ENCODE assay signal across 8 mouse cellular contexts in the genomic region with DNA sequence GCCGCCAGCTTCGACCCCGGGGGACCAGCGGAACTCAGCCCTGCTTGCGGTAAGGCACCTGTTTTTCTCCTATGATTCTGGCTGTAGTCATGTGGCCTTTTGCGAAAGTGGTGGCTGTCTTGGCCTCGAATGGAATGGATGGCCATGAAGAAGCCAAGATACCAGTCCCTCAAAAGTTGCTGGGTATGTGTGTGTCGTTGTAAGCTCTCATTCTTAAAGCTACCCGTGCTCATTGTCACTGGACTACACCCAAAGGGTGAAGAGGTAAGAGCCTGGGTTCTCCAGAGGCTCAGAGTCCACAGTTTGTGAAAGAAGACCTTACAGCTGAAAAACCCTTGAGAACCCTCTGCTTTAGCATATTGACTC. TPM values are rescaled to one million over a fixed set of nuclear protein-coding genes. Genes with fewer than 3 reads are reported as not detected.
DNase-seq lines count a peak whose midpoint lies in the region; ATAC-seq lines count a peak whose summit lies in the region.

No protein-coding gene starts in this region.

- no peaks in the 10 kb centered on the region for H3K36me3 ChIP-seq in heart, embryonic 11.5 days (ENCODE audit: control insufficient read depth, insufficient read depth, low read length)
- no peaks in the 10 kb centered on the region for H3K36me3 ChIP-seq in hindbrain, embryonic 11.5 days (ENCODE audit: control insufficient read depth, insufficient read depth, low read length)
- no peaks in the 10 kb centered on the region for H3K36me3 ChIP-seq in midbrain, embryonic 10.5 days

- peak overlapping the region; percentile 97 for H3K4me2 ChIP-seq in heart, embryonic 11.5 days
- peak overlapping the region; percentile 97 for H3K4me2 ChIP-seq in hindbrain, embryonic 11.5 days (replicated peaks; ENCODE audit: low read depth, low read length)

- peak overlapping the region; percentile 83 for H3K9ac ChIP-seq in heart, embryonic 11.5 days (ENCODE audit: low read depth, low read length)
- peak overlapping the region; percentile 73 for H3K9ac ChIP-seq in hindbrain, embryonic 11.5 days (ENCODE audit: low read depth, low read length)

- DNase-seq in heart, postnatal 14 days, result no peak
- DNase-seq in MEL-GATA-1-ER (ENCODE audit: extremely low read depth, low read depth), result peak; percentile 11
- no peak for DNase-seq in hindbrain, embryonic 11.5 days (ENCODE audit: low spot score)
- no peak for DNase-seq in midbrain, embryonic 10.5 days (ENCODE audit: low spot score)
- no peak for DNase-seq in right cerebral cortex, postnatal 25 days
- DNase-seq in thymus, postnatal 4 days, result no peak

- no peaks in the 10 kb centered on the region for H3K9me3 ChIP-seq in heart, embryonic 11.5 days (replicated peaks; ENCODE audit: control insufficient read depth, low read length)
- H3K9me3 ChIP-seq in hindbrain, embryonic 11.5 days (ENCODE audit: control insufficient read depth, low read length), result no peaks in the 10 kb centered on the region
- no peaks in the 10 kb centered on the region for H3K9me3 ChIP-seq in midbrain, embryonic 10.5 days (replicated peaks)

- peaks cover 47% of the 10 kb centered on the region for H3K4me1 ChIP-seq in heart, embryonic 11.5 days (ENCODE audit: control insufficient read depth, insufficient read depth, low read length)
- peaks cover 24% of the 10 kb centered on the region for H3K4me1 ChIP-seq in hindbrain, embryonic 11.5 days (replicated peaks; ENCODE audit: control insufficient read depth, insufficient read depth, low read length)
- peaks cover 70% of the 10 kb centered on the region for H3K4me1 ChIP-seq in midbrain, embryonic 10.5 days

- intact Hi-C loops in heart, postnatal 14 days (cut with DNase I), result loop anchor here (1.0 to 5.0 kb wide), 2 partner anchors 169 to 419 kb away; no protein-coding TSS in a partner anchor

- H3K27me3 ChIP-seq in heart, embryonic 11.5 days (ENCODE audit: control insufficient read depth, insufficient read depth, low read length), result no peaks in the 10 kb centered on the region
- H3K27me3 ChIP-seq in hindbrain, embryonic 11.5 days (ENCODE audit: control insufficient read depth, insufficient read depth, low read length), result no peaks in the 10 kb centered on the region
- peaks cover 24% of the 10 kb centered on the region for H3K27me3 ChIP-seq in midbrain, embryonic 10.5 days (ENCODE audit: low read depth, poor library complexity, severe bottlenecking)

- ATAC-seq in heart, embryonic 11.5 days (replicated peaks; ENCODE audit: insufficient number of reproducible peaks, low FRiP score, low TSS enrichment), result no peak
- no peak for ATAC-seq in hindbrain, embryonic 11.5 days (ENCODE audit: low FRiP score)
- ATAC-seq in erythroid progenitor cell, adult 5-6 weeks (replicated peaks; ENCODE audit: low FRiP score, poor library complexity, severe bottlenecking), result no peak

- 14% methylated on average over 9 of the region's 9 CpGs for WGBS in heart, embryonic 11.5 days (ENCODE audit: insufficient replicate concordance)
- WGBS in hindbrain, embryonic 11.5 days, result 30% methylated on average over 9 of the region's 9 CpGs
- WGBS in midbrain, embryonic 10.5 days, result 36% methylated on average over 9 of the region's 9 CpGs

- peak overlapping the region; percentile 71 for H3K4me3 ChIP-seq in heart, embryonic 11.5 days (ENCODE audit: low read depth, low read length)
- H3K4me3 ChIP-seq in hindbrain, embryonic 11.5 days (ENCODE audit: low read depth, low read length), result peak overlapping the region; percentile 62
- H3K4me3 ChIP-seq in midbrain, embryonic 10.5 days, result peak overlapping the region; percentile 76

- H3K27ac ChIP-seq in heart, embryonic 11.5 days (ENCODE audit: low read depth, low read length), result peak overlapping the region; percentile 83; the same call in 1 of the 2 replicates
- peak overlapping the region; percentile 62; the same call in 1 of the 2 replicates for H3K27ac ChIP-seq in hindbrain, embryonic 11.5 days (ENCODE audit: low read depth, low read length)
- H3K27ac ChIP-seq in midbrain, embryonic 10.5 days (replicated peaks), result peak overlapping the region; percentile 90

RNA-seq across cellular contexts. Expression of a gene that starts 0.7 kb away (rescaled TPM):
- polyA plus RNA-seq in heart, embryonic 11.5 days (2014; fragmentation: Nextera tagmentation; extraction: Ambion mirVana), result 9.1 and 9.2 TPM in 2 replicates
- total RNA-seq in heart, postnatal 14 days (2021), result 1 to 10 TPM; 7.6 to 8.6 TPM
- 10.4 and 11.4 TPM in 2 replicates for polyA plus RNA-seq in hindbrain, embryonic 11.5 days (2014; fragmentation: Nextera tagmentation; extraction: Ambion mirVana)
- polyA plus RNA-seq in midbrain, embryonic 10.5 days (2016; fragmentation: Nextera tagmentation; extraction: Ambion mirVana), result 8.6 and 11.5 TPM in 2 replicates
- total RNA-seq in erythroid progenitor cell, adult 5-6 weeks (2015; ENCODE audit: low replicate concordance), result 1.1 TPM in 1 of 2 replicates, not detected in the other
- total RNA-seq in erythroid progenitor cell, adult 5-6 weeks (2017; ENCODE audit: low replicate concordance), result 0.45 and 0.90 TPM in 2 replicates

RNA-seq across cellular contexts. Expression of a gene that starts 51.7 kb away (rescaled TPM):
- polyA plus RNA-seq in heart, embryonic 11.5 days (2014; fragmentation: Nextera tagmentation; extraction: Ambion mirVana), result 7.8 and 8.0 TPM in 2 replicates
- 10 to 100 TPM in 1 of 2 experiments, 1 to 10 TPM in 1; 9.4 to 10.1 TPM for total RNA-seq in heart, postnatal 14 days (2021)
- polyA plus RNA-seq in hindbrain, embryonic 11.5 days (2014; fragmentation: Nextera tagmentation; extraction: Ambion mirVana), result 12.1 and 17.9 TPM in 2 replicates
- 9.1 and 11.7 TPM in 2 replicates for polyA plus RNA-seq in midbrain, embryonic 10.5 days (2016; fragmentation: Nextera tagmentation; extraction: Ambion mirVana)
- total RNA-seq in erythroid progenitor cell, adult 5-6 weeks (2015; ENCODE audit: low replicate concordance), result 98.7 and 107 TPM in 2 replicates
- 107 and 139 TPM in 2 replicates for total RNA-seq in erythroid progenitor cell, adult 5-6 weeks (2017; ENCODE audit: low replicate concordance)

RNA-seq across cellular contexts. Expression of a gene that starts 52.9 kb away (rescaled TPM):
- polyA plus RNA-seq in heart, embryonic 11.5 days (2014; fragmentation: Nextera tagmentation; extraction: Ambion mirVana), result 6.7 and 7.1 TPM in 2 replicates
- 1 to 10 TPM; 6.7 to 6.8 TPM for total RNA-seq in heart, postnatal 14 days (2021)
- polyA plus RNA-seq in hindbrain, embryonic 11.5 days (2014; fragmentation: Nextera tagmentation; extraction: Ambion mirVana), result 10.2 and 11.5 TPM in 2 replicates
- 7.6 and 9.1 TPM in 2 replicates for polyA plus RNA-seq in midbrain, embryonic 10.5 days (2016; fragmentation: Nextera tagmentation; extraction: Ambion mirVana)
- total RNA-seq in erythroid progenitor cell, adult 5-6 weeks (2015; ENCODE audit: low replicate concordance), result 7.1 and 10.5 TPM in 2 replicates
- total RNA-seq in erythroid progenitor cell, adult 5-6 weeks (2017; ENCODE audit: low replicate concordance), result 7.2 and 12.7 TPM in 2 replicates
